Mouse (Mus musculus): ENCODE measurements around the gene Dctpp1. TPM values are rescaled to one million over a fixed set of nuclear protein-coding genes. Genes with fewer than 3 reads are reported as not detected.

The Dctpp1 gene
- total and polyA plus RNA-seq, 3 experiments = 238 to 290 TPM; not detected in 1

DNA sequence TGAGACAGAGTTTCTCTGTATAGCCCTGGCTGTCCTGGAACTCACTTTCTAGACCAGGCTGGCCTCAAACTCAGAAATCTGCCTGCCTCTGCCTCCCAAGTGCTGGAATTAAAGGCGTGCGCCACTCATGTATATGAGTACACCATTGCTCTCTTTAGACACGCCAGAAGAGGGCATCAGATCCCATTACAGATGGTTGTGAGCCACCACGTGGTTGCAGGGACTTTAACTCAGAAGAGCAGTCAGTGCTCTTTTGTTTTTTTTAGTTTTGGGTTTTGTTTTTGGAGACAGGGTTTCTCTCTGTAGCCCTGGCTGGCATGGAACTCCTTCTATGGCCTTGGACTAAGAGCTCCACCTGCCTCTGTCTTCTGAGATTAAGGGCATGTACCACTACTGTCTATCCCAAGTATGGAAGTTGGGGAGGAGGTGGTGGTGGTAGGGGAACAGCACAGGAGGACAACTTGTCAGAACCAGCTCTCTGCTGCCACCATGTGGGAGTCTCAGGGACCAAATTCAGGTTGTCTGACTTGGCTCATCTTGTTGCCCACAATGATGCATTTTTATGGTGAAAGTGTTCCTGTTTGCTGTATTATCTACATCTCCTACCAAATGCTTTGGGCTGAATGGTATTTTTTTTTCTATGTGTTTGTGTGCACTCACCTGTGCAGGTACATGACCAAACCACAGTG, 31.8 kb downstream of the Dctpp1 start (continued):
- TF ChIP-seq EP300 (IDR thresholded peaks at IDR 0.05; ENCODE audit: low read depth in 1 of 2, low read length in 2 of 2) (0 out of 4 replicates have a peak, but pooled peaks of 1 of the 2 experiments have one; percentile 26), UBTF (IDR thresholded peaks at IDR 0.05; ENCODE audit: borderline replicate concordance, insufficient read depth, low read depth, low read length) (no peak), ETS1 (IDR thresholded peaks at IDR 0.05; ENCODE audit: low read depth, low read length) (no peak)

DNA sequence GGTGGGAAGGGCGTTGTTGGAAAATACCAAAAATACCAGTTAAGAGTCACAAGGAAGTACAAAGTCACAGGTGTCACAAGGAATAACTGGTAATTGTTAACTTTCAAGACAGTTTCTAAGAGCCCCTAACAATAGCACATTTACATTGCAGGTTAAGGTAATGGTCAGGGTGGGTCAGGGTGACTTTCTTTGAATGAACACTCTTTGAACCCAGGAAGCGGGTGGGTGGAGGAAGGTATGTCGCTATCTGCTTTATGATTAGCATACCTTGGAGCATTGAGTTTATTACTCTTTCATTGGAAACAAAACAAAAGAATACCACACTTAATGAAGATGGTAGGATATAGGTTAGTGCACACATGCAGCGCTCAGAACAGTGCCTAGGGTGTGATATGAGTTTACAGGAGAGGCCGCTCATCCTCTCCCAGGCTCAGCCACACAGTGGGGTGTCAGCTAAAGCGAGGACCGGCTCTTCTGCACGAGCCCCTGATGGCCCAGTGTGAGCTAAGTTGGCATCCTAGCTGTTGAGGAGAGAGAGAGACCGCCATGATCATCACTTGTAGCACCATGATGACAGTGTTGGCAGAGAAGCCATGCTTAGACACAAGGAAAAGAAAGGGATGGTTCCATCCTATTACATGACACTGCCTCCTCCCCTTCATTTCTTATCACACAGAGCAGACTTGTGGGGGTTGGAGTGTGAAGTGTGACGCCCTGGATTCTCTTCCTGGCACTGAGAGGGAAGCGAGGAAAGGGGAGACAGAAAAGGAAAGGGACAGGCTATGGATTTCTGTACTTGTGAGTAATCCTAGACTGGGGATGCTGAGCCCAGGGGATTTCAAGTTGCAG, 35.1 kb downstream of the Dctpp1 start:
- peak; percentile 72 for DNase-seq (ENCODE audit: low read depth, low spot score)
- Histone ChIP-seq H3K79me2 (ENCODE audit: control insufficient read depth, insufficient read depth, low read length, poor library complexity) (no peaks in the 10 kb centered on the region), H3K27ac (ENCODE audit: control insufficient read depth, low read depth, low read length) (peak overlapping the region; percentile 67), H3K27me3 (ENCODE audit: control insufficient read depth in 1 of 2, insufficient read depth in 2 of 2, low read length in 2 of 2) (no peaks in the 10 kb centered on the region), H3K4me3 (ENCODE audit: control insufficient read depth in 1 of 2, insufficient read depth in 1 of 2, low read depth in 2 of 2, low read length in 2 of 2) (no peak overlapping the region), H3K9me3 (replicated peaks; ENCODE audit: insufficient read depth, low read length) (no peaks in the 10 kb centered on the region), H3K9ac (ENCODE audit: control insufficient read depth, low read depth, low read length, poor library complexity, severe bottlenecking) (peak overlapping the region; percentile 45), H3K36me3 (ENCODE audit: control insufficient read depth in 1 of 2, insufficient read depth in 2 of 2, low read length in 2 of 2) (peaks cover 0 to 10% of the 10 kb centered on the region in 2 experiments; a peak in 2 of 4 replicates), H3K4me1 (ENCODE audit: control insufficient read depth in 1 of 2, insufficient read depth in 2 of 2, low read length in 2 of 2) (peaks cover 9 to 20% of the 10 kb centered on the region in 2 experiments)
- TF ChIP-seq GABPA (IDR thresholded peaks at IDR 0.05; ENCODE audit: low read depth, low read length) (no peak), UBTF (IDR thresholded peaks at IDR 0.05; ENCODE audit: borderline replicate concordance, insufficient read depth, low read depth, low read length) (no peak), ZC3H11A (IDR thresholded peaks at IDR 0.05; ENCODE audit: low read depth, low read length) (no peak), TBP (IDR thresholded peaks at IDR 0.05; ENCODE audit: low read depth, low read length) (no peak), EP300 (IDR thresholded peaks at IDR 0.05; ENCODE audit: low read depth in 1 of 2, low read length in 2 of 2) (peak; percentile 74 to 84), MYC (IDR thresholded peaks at IDR 0.05; ENCODE audit: low read depth, low read length) (no peak), MAFK (IDR thresholded peaks at IDR 0.05; ENCODE audit: borderline replicate concordance, low read depth, low read length) (no peak), SIN3A (IDR thresholded peaks at IDR 0.05; ENCODE audit: low read length) (peak; percentile 23; the same call in 1 of the 2 replicates), MAX (IDR thresholded peaks at IDR 0.05; ENCODE audit: low read length) (peak; percentile 67), BHLHE40 (IDR thresholded peaks at IDR 0.05; ENCODE audit: borderline replicate concordance, low read depth, low read length) (peak; percentile 67; the same call in 1 of the 2 replicates), TAL1 (IDR thresholded peaks at IDR 0.05; ENCODE audit: low read length) (peak; percentile 93), GATA1 (IDR thresholded peaks at IDR 0.05; ENCODE audit: low read depth, low read length) (peak; percentile 77), HCFC1 (IDR thresholded peaks at IDR 0.05; ENCODE audit: low read depth, low read length) (peak; percentile 18; the same call in 1 of the 2 replicates), MXI1 (IDR thresholded peaks at IDR 0.05; ENCODE audit: low read depth, low read length) (peak; percentile 61), TCF12 (IDR thresholded peaks at IDR 0.05; ENCODE audit: low read depth, low read length) (peak; percentile 87), USF2 (IDR thresholded peaks at IDR 0.05; ENCODE audit: borderline replicate concordance in 1 of 2, insufficient read depth in 1 of 2, low read depth in 1 of 2, low read length in 2 of 2) (no peak), CTCF (IDR thresholded peaks at IDR 0.05 in 2 of 3, conservative IDR thresholded peaks at IDR 0.05 in 1 of 3; ENCODE audit: control insufficient read depth in 1 of 3, insufficient read depth in 1 of 3, low read depth in 2 of 3, low read length in 3 of 3, poor library complexity in 1 of 3, severe bottlenecking in 1 of 3) (no peak), ETS1 (IDR thresholded peaks at IDR 0.05; ENCODE audit: low read depth, low read length) (peak; percentile 57), RCOR1 (IDR thresholded peaks at IDR 0.05; ENCODE audit: low read depth, low read length) (peak; percentile 38; the same call in 1 of the 2 replicates)

All from MEL (cell line).